Mouse (Mus musculus) frontal cortex, postnatal 14 days (tissue): ENCODE results near the gene Ccdc22.
A peak's percentile ranks its signal among the peaks of the same experiment; 100 is the strongest.

Experiments used
- DNase-seq, 2 experiments: peaks; one replicate each; pipeline ENCODE4 v3.0.0; 2022; ENCODE audit warnings: low spot score in 2 of 2

The Ccdc22 gene

GRCm38 (mm10) chrX:7604879-7605574 lies at the start of gene Ccdc22:
TSS of gene Ccdc22 (minus strand) at chrX:7605517.
- peak; percentile 71 to 77 for DNase-seq

- peak; percentile 50 to 74 for DNase-seq
Observed at GRCm38 (mm10) chrX:7648671-7649304, 43.5 kb upstream of the Ccdc22 start.

DNA sequence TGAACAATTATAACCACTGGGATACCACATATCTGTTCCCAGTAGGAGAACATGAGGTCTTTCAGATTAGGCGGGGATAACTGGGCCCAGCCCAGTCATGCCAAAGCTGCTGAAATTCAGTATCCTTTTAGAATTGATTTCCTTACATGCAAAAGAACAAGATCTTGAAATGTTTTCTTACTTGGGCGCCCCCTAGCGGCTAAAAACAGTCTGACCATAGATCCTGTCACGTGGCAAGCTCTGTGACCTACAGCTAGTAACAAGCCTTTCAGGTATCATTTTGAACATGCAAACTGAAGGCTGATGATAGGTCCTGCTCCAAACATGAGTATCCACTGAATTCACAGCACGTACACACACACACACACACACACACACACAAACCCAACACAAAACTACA lies 40.0 kb upstream of the Ccdc22 start:
- DNase-seq: peak; percentile 57 to 73

GRCm38 (mm10) chrX:7640785-7641184 lies 35.5 kb upstream of the Ccdc22 start:
- no peak for DNase-seq

GRCm38 (mm10) chrX:7639536-7640325 lies 34.4 kb upstream of the Ccdc22 start:
- no peak for DNase-seq

- DNase-seq: peak; percentile 75
Observed at GRCm38 (mm10) chrX:7638401-7639091, 33.2 kb upstream of the Ccdc22 start, which contains the start of gene Syp. TSS of gene Syp (plus strand) at chrX:7638471.

DNA sequence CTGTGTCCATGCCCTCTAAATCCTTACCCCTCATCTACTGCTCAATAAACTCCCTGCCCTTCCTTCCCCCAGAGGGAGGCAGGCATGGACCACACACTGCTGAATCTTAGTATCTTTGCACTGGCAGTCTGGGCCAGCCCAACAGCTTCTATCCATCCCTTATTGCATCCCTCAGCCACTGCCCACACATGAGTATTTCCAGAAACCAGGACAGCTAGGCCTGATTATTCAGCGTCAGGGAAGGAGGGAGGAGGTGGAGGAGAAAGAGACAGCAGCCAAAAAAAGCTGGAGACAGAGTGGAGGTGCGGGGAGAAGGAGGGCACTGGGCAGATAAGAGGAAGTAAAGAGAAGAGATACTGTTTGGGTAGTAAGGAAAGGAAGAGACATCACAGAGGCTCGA lies 29.8 kb upstream of the Ccdc22 start:
- DNase-seq: no peak

DNA sequence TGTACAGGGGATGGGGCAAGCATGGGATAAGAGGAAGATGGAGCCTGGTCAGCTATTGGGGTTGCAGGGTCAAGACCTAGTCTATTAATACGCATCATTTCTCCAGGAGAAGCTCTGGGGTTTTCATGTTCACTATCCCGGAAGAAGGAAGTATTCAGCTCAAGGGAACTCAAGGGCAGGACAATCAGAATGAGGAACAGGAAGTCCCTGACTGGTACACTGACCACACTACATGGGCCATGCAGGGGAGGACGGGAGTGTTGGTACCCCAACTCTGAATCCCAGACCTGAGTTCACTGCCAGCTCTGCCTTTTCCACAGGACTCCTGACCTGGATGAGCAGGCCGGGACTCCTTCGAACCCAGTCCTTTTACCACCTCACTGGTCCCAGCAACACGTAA lies 27.2 kb upstream of the Ccdc22 start:
- DNase-seq: no peak

DNA sequence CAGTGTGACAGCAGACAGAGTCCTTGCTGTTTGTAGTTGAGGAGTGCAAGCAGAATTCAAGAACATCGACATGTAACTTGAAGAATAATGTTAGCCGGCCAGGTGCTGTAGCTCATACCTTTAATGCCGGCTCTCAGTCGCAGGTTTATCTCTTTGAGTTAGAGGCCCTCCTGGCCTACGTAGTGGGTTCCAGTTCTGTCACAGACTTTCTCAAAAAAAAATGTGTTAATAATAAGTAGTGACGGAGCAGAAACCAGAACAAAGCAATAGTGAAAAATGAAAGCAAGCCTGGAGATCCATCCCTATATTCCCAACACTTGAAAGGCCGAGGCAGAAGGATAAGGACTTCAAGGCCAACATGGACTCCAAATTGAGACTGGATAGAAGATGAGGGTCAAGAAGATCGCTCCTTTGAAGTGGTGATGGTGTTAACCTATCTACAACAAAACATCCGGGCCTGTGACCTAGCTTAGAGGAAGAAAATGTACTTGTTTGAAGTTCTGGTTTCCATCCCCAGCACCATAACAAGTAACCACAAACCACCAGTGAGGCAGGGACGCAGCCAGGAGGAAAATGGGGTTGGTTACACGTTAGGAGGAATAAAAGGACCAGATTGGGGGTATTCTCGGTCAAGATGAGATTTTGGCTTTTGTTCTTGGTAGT lies 12.7 kb upstream of the Ccdc22 start:
- DNase-seq: no peak

- DNase-seq: peak in 1 of 2 experiments; percentile 11
Observed at GRCm38 (mm10) chrX:7610536-7611258, 5.4 kb upstream of the Ccdc22 start.

DNA sequence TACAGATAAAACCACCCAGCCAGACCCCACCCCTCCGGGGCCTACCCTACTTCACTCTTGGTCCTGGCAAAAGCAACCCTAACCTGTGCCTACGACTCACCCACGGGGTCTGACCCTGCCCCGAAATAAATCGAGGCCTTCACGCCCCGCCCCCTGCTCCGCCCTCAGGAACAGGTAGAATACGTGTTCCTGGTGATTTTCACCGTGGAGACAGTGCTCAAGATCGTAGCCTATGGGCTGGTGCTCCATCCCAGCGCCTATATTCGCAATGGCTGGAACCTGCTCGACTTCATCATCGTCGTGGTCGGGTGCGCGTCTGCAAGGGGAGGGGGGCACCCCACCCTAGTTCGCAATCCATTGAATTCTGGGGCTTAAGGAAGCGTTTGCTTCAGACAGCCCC lies 4.7 kb upstream of the Ccdc22 start:
- DNase-seq: no peak

GRCm38 (mm10) chrX:7606783-7607182 lies 1.5 kb upstream of the Ccdc22 start, which contains the start of gene Cacna1f:
TSS of gene Cacna1f (plus strand) at chrX:7607083.
- DNase-seq: no peak

DNA sequence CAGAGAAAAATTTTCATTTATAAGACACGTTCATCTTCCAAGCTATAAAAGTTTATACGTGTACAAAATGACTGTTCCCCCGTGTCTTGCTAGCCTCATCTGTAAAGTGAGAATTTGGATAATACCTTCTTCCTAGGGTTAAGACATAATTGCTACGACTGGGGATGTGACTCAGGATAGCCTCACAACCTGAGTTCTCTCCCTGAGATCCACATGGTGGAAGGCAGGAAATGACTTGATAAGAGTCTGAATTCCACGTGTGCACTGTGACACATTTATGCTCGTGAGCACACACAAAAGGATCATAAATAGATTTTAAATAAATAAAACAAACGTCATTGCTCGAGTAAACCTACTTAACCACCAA lies 241 bp upstream of the Ccdc22 start:
- no peak for DNase-seq

GRCm38 (mm10) chrX:7604004-7604403 lies 1.3 kb downstream of the Ccdc22 start:
- no peak for DNase-seq

DNA sequence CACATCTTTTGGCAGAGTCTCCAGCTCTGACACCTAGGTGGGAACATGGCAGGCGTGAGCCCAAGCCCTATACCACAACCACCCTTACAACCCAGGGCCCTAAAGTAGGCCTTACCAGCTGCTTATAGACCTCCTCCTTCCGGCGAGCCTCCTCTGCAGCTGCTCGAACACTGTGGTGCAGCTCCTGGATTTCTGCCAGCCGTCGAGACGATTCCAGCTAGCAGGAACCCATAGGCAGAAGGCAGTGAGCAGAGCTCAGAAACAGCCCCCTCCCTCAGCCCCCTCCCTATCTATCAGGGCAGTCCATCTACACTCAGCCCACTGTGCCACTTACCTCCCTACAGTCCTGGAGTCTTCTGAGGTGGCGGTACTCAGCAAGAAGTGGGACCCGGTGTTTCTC lies 9.9 kb downstream of the Ccdc22 start:
- no peak for DNase-seq

DNA sequence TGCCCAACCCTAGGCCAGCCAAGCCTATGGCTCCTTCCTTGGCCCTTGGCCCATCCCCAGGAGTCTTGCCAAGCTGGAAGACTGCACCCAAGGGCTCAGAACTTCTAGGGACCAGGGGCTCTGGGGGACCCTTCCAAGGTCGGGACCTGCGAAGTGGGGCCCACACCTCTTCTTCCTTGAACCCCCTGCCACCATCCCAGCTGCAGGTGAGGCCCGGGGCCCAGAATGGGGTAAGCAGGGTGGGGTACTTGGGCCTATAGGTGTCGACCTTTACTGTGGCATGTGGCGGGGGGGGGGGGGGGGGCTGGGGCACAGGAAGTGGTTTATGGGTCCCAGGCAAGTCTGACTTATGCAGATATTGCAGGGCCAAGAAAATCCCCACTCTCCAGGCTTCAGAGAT lies 19.0 kb downstream of the Ccdc22 start:
- DNase-seq: no peak

GRCm38 (mm10) chrX:7583881-7584280 lies 21.4 kb downstream of the Ccdc22 start:
- no peak for DNase-seq

DNA sequence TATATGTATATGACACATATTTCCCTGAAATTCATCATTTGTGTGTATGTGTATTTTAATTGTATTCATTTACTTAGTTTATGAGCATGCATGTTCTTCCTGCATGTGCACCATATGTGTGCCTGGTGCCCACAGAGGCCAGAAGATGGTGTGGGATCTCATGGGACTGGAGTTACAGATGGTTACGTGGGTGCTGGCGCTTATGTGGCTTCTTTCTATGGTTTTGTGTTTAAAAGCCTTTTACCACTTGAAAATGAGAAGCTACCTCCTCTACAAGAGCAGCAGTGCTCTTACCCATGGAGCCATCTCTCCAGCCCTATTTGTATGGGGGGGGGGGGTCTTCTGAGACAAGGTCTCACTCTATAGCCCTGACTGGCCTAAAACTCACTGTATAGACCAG lies 24.2 kb downstream of the Ccdc22 start:
- DNase-seq: no peak

GRCm38 (mm10) chrX:7574885-7575231 lies 30.5 kb downstream of the Ccdc22 start:
- DNase-seq: no peak

- DNase-seq: peak; percentile 95 to 97
Observed at GRCm38 (mm10) chrX:7574087-7574884, 31.0 kb downstream of the Ccdc22 start, which contains the start of gene Ppp1r3f. TSS of gene Ppp1r3f (minus strand) at chrX:7574283.
